Mouse (Mus musculus): ENCODE measurements around the gene Dnajb4. TPM values are rescaled to one million over a fixed set of nuclear protein-coding genes. Genes with fewer than 3 reads are reported as not detected.
"Not testable (repeated sequence)": the region's sequence is repeated elsewhere in the genome, so short reads cannot be mapped to it uniquely, and the experiment has no call there.

The Dnajb4 gene
- polyA plus RNA-seq, 1 experiment from 2014 or later: 26.5 TPM

GRCm38 (mm10) chr3:152151725-152152482 lies 58.2 kb downstream of the Dnajb4 start:
- DNase-seq (ENCODE audit: low spot score) (no peak), ATAC-seq (ENCODE audit: insufficient read depth, low FRiP score, low TSS enrichment) (no peak)
- H3K9ac ChIP-seq (ENCODE audit: low read length): no peak overlapping the region
- 60% methylated on average over 21 of the region's 29 CpGs for WGBS
- H3K4me1 ChIP-seq (ENCODE audit: control insufficient read depth, insufficient read depth, low read length): no peaks in the 10 kb centered on the region
- H3K9me3 ChIP-seq (ENCODE audit: control insufficient read depth, low read length): no peaks in the 10 kb centered on the region
- no peak overlapping the region for H3K4me3 ChIP-seq (ENCODE audit: low read depth, low read length)
- H3K4me2 ChIP-seq (ENCODE audit: low read depth): peak overlapping the region; percentile 26; the same call in 1 of the 2 replicates
- no peaks in the 10 kb centered on the region for H3K27me3 ChIP-seq (ENCODE audit: control insufficient read depth, insufficient read depth, low read length)
- no peaks in the 10 kb centered on the region for H3K36me3 ChIP-seq (ENCODE audit: control insufficient read depth, insufficient read depth, low read length)
- H3K27ac ChIP-seq (ENCODE audit: low read depth, low read length): no peak overlapping the region

- no peaks in the 10 kb centered on the region for H3K9me3 ChIP-seq (ENCODE audit: control insufficient read depth, low read length)
- no peaks in the 10 kb centered on the region for H3K36me3 ChIP-seq (ENCODE audit: control insufficient read depth, insufficient read depth, low read length)
- DNase-seq (ENCODE audit: low spot score) (no peak), ATAC-seq (ENCODE audit: insufficient read depth, low FRiP score, low TSS enrichment) (no peak)
- H3K9ac ChIP-seq (ENCODE audit: low read length): no peak overlapping the region
- H3K27me3 ChIP-seq (ENCODE audit: control insufficient read depth, insufficient read depth, low read length): no peaks in the 10 kb centered on the region
- no peak overlapping the region for H3K27ac ChIP-seq (ENCODE audit: low read depth, low read length)
- H3K4me3 ChIP-seq (ENCODE audit: low read depth, low read length): no peak overlapping the region
- no peaks in the 10 kb centered on the region for H3K4me1 ChIP-seq (ENCODE audit: control insufficient read depth, insufficient read depth, low read length)
- 69% methylated on average over 3 of the region's 3 CpGs for WGBS
- H3K4me2 ChIP-seq (ENCODE audit: low read depth): no peak overlapping the region
Observed at GRCm38 (mm10) chr3:152149863-152150262, 60.2 kb downstream of the Dnajb4 start.

- WGBS: 80% methylated on average over 7 of the region's 7 CpGs
Observed at GRCm38 (mm10) chr3:152149449-152149848, 60.7 kb downstream of the Dnajb4 start.

GRCm38 (mm10) chr3:152147085-152147831 lies 62.8 kb downstream of the Dnajb4 start:
- Histone ChIP-seq H3K9ac (ENCODE audit: low read length) (no peak overlapping the region), H3K36me3 (ENCODE audit: control insufficient read depth, insufficient read depth, low read length) (no peaks in the 10 kb centered on the region), H3K9me3 (ENCODE audit: control insufficient read depth, low read length) (no peaks in the 10 kb centered on the region), H3K4me3 (ENCODE audit: low read depth, low read length) (no peak overlapping the region), H3K27me3 (ENCODE audit: control insufficient read depth, insufficient read depth, low read length) (no peaks in the 10 kb centered on the region), H3K4me2 (ENCODE audit: low read depth) (no peak overlapping the region), H3K4me1 (ENCODE audit: control insufficient read depth, insufficient read depth, low read length) (no peaks in the 10 kb centered on the region), H3K27ac (ENCODE audit: low read depth, low read length) (no peak overlapping the region)
- ATAC-seq (ENCODE audit: insufficient read depth, low FRiP score, low TSS enrichment) (no peak), DNase-seq (ENCODE audit: low spot score) (no peak)
- 73% methylated on average over 12 of the region's 12 CpGs for WGBS

More at GRCm38 (mm10) chr3:152149449-152149848, 60.7 kb downstream of the Dnajb4 start:
- no peaks in the 10 kb centered on the region for H3K4me1 ChIP-seq (ENCODE audit: control insufficient read depth, insufficient read depth, low read length)
- no peak overlapping the region for H3K9ac ChIP-seq (ENCODE audit: low read length)
- H3K9me3 ChIP-seq (ENCODE audit: control insufficient read depth, low read length): no peaks in the 10 kb centered on the region
- DNase-seq (ENCODE audit: low spot score): no peak
- H3K27ac ChIP-seq (ENCODE audit: low read depth, low read length): no peak overlapping the region
- no peaks in the 10 kb centered on the region for H3K36me3 ChIP-seq (ENCODE audit: control insufficient read depth, insufficient read depth, low read length)
- no peaks in the 10 kb centered on the region for H3K27me3 ChIP-seq (ENCODE audit: control insufficient read depth, insufficient read depth, low read length)
- no peak overlapping the region for H3K4me2 ChIP-seq (ENCODE audit: low read depth)
- H3K4me3 ChIP-seq (ENCODE audit: low read depth, low read length): no peak overlapping the region
- ATAC-seq (ENCODE audit: insufficient read depth, low FRiP score, low TSS enrichment): no peak

GRCm38 (mm10) chr3:152145186-152145585 lies 64.9 kb downstream of the Dnajb4 start:
- no peaks in the 10 kb centered on the region for H3K4me1 ChIP-seq (ENCODE audit: control insufficient read depth, insufficient read depth, low read length)
- ATAC-seq (ENCODE audit: insufficient read depth, low FRiP score, low TSS enrichment): no peak
- H3K27me3 ChIP-seq (ENCODE audit: control insufficient read depth, insufficient read depth, low read length): no peaks in the 10 kb centered on the region
- 56% methylated on average over 2 of the region's 2 CpGs for WGBS
- H3K9ac ChIP-seq (ENCODE audit: low read length): no peak overlapping the region
- H3K4me2 ChIP-seq (ENCODE audit: low read depth): no peak overlapping the region
- DNase-seq (ENCODE audit: low spot score): no peak
- H3K4me3 ChIP-seq (ENCODE audit: low read depth, low read length): no peak overlapping the region
- H3K27ac ChIP-seq (ENCODE audit: low read depth, low read length): no peak overlapping the region
- no peaks in the 10 kb centered on the region for H3K36me3 ChIP-seq (ENCODE audit: control insufficient read depth, insufficient read depth, low read length)
- no peaks in the 10 kb centered on the region for H3K9me3 ChIP-seq (ENCODE audit: control insufficient read depth, low read length)

- Histone ChIP-seq H3K9me3 (ENCODE audit: control insufficient read depth, low read length) (no peaks in the 10 kb centered on the region), H3K36me3 (ENCODE audit: control insufficient read depth, insufficient read depth, low read length) (no peaks in the 10 kb centered on the region), H3K4me2 (ENCODE audit: low read depth) (no peak overlapping the region), H3K27ac (ENCODE audit: low read depth, low read length) (no peak overlapping the region), H3K27me3 (ENCODE audit: control insufficient read depth, insufficient read depth, low read length) (no peaks in the 10 kb centered on the region), H3K4me1 (ENCODE audit: control insufficient read depth, insufficient read depth, low read length) (no peaks in the 10 kb centered on the region), H3K9ac (ENCODE audit: low read length) (no peak overlapping the region), H3K4me3 (ENCODE audit: low read depth, low read length) (no peak overlapping the region)
- ATAC-seq (ENCODE audit: insufficient read depth, low FRiP score, low TSS enrichment) (no peak), DNase-seq (ENCODE audit: low spot score) (no peak)
- 85% methylated on average over 6 of the region's 6 CpGs for WGBS
Observed at GRCm38 (mm10) chr3:152142989-152143695, 67.0 kb downstream of the Dnajb4 start.

GRCm38 (mm10) chr3:152142146-152142545 lies 68.0 kb downstream of the Dnajb4 start:
- no peaks in the 10 kb centered on the region for H3K4me1 ChIP-seq (ENCODE audit: control insufficient read depth, insufficient read depth, low read length)
- no peaks in the 10 kb centered on the region for H3K9me3 ChIP-seq (ENCODE audit: control insufficient read depth, low read length)
- H3K4me3 ChIP-seq (ENCODE audit: low read depth, low read length): no peak overlapping the region
- H3K4me2 ChIP-seq (ENCODE audit: low read depth): no peak overlapping the region
- ATAC-seq (ENCODE audit: insufficient read depth, low FRiP score, low TSS enrichment) (no peak), DNase-seq (ENCODE audit: low spot score) (no peak)
- no peak overlapping the region for H3K9ac ChIP-seq (ENCODE audit: low read length)
- H3K36me3 ChIP-seq (ENCODE audit: control insufficient read depth, insufficient read depth, low read length): no peaks in the 10 kb centered on the region
- 76% methylated on average over 3 of the region's 3 CpGs for WGBS
- H3K27me3 ChIP-seq (ENCODE audit: control insufficient read depth, insufficient read depth, low read length): no peaks in the 10 kb centered on the region
- H3K27ac ChIP-seq (ENCODE audit: low read depth, low read length): no peak overlapping the region

- H3K4me3 ChIP-seq (ENCODE audit: low read depth, low read length); H3K9ac ChIP-seq (ENCODE audit: low read length); DNase-seq (ENCODE audit: low spot score); ATAC-seq (ENCODE audit: insufficient read depth, low FRiP score, low TSS enrichment); H3K27me3 ChIP-seq (ENCODE audit: control insufficient read depth, insufficient read depth, low read length); H3K9me3 ChIP-seq (ENCODE audit: control insufficient read depth, low read length); H3K36me3 ChIP-seq (ENCODE audit: control insufficient read depth, insufficient read depth, low read length); H3K27ac ChIP-seq (ENCODE audit: low read depth, low read length); H3K4me1 ChIP-seq (ENCODE audit: control insufficient read depth, insufficient read depth, low read length); H3K4me2 ChIP-seq (ENCODE audit: low read depth): not testable (repeated sequence)
- 91% methylated on average over 3 of the region's 3 CpGs for WGBS
Observed at GRCm38 (mm10) chr3:152139308-152139707, 70.8 kb downstream of the Dnajb4 start.
